Mouse (Mus musculus): ENCODE data around the gene Srbd1.

Srbd1 gene

DNA sequence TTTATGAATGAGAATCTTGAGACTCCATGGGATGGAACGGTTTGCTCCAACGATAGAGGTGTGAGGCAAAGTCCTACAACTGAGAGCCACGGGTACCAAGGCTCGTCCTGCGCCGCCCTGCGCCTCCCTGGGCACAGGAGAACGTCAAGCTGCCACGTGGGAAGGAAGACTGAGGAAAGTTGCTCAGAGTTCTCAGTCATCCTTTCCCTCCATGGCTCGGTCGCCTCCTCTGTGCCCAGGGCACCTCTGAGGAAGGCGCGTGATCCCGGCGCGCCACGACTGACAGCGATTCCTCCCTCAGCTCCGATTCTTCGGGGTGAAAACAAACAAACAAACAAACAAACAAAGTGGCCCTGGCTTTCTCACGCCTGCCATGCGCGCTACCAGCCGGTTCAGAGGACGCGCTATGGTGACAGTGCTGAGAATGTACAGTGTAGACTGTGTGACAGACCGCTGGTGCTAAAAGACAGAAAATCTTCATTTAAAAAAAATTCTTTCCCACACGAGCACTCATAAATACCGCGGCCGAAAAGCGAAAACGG is 367 bp downstream of the Srbd1 start:
- DNase-seq (ENCODE audit: low read depth, low spot score), result no peak

- DNase-seq (ENCODE audit: low read depth, low spot score), result no peak
Observed at GRCm38 (mm10) chr17:86135835-86136234, 9.1 kb downstream of the Srbd1 start.

DNA sequence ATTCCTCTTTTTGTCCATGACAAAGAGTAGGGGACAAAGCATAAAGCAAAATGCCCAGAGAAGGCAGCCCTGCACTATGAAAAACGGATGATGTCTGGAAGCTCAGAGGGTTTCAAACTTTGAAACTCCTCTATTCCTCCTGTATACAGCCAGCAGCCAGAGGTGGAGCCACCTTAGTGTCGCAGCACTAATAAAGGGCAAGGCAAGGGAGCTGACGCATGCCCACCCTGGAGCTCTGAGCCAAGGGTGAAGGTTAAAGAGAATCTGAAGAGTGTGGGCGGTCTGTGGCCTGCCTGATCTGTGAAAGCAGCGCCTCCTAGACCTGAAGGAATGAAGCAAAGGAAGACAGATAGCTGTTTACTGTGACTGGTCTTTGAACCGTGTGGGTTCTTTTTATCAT is 10.5 kb downstream of the Srbd1 start:
- no peak for DNase-seq (ENCODE audit: low read depth, low spot score)

DNA sequence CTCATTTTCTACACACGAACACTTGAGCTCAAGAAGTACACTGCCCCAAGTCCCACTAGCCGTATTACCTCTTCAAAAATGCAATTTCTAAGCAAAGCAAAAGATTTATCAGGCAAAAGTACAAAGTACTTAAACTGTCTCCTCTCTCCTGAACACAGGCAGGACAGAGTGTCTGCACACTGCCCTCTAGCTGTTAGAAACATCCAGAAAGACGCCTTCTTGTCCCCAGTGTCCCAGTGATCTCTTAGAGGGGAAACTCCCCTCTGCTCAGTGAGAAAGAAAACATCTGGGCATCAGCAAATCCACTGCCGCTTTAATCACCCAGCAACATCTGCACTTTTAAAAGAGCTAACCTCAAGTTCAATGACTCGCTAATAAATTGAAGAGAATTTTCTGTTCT is 12.4 kb downstream of the Srbd1 start:
- no peak for DNase-seq (ENCODE audit: low read depth, low spot score)

GRCm38 (mm10) chr17:86128198-86128597 is 16.8 kb downstream of the Srbd1 start:
- DNase-seq (ENCODE audit: low read depth, low spot score), result no peak

- no peak for DNase-seq (ENCODE audit: low read depth, low spot score)
Observed at GRCm38 (mm10) chr17:86125908-86126307, 19.1 kb downstream of the Srbd1 start.

DNA sequence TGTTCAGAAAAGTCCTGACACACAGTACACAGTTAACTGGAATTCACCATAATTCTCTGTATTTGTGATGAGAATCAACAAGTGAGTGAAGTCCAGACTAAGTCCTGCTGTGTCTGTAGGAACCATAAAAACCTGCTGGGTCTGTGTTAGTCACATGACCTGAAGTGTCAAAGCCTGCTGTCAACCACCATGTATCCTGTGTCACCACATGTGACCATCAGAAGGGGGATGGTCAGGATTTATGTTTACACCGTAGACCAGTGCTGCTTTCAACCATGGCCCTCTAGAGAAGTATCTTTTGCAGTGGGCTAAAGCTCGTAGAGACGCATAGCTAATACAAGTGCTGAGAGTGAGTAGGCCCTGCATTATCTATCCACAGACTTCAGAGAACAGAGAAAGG is 21.8 kb downstream of the Srbd1 start:
- no peak for DNase-seq (ENCODE audit: low read depth, low spot score)

- DNase-seq (ENCODE audit: low read depth, low spot score), result no peak
Observed at GRCm38 (mm10) chr17:86096875-86097274, 48.1 kb downstream of the Srbd1 start.

- DNase-seq (ENCODE audit: low read depth, low spot score), result no peak
Observed at GRCm38 (mm10) chr17:86093124-86093523, 51.9 kb downstream of the Srbd1 start.

DNA sequence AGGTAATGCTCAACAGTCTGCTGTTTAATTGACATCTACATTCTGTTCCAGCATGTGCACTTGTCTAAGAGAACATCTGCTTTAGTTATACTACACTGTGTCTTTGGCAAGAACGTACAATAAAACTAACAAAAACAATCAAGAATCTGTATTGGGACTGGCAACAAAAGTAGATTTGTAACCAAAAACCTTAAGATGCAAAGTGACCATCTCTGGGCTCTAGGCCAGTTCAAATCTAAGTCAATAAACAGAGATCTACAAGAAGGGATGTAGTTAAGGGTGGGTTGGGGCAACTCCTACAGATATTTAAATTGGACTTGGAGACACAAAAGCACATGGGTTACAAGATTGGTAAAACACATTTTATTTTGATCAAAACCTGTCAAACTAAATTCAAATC is 53.3 kb downstream of the Srbd1 start:
- DNase-seq (ENCODE audit: low read depth, low spot score), result no peak

- no peak for DNase-seq (ENCODE audit: low read depth, low spot score)
Observed at GRCm38 (mm10) chr17:86089893-86090588, 54.9 kb downstream of the Srbd1 start.

GRCm38 (mm10) chr17:86087922-86088321 is 57.1 kb downstream of the Srbd1 start:
- DNase-seq (ENCODE audit: low read depth, low spot score), result no peak

GRCm38 (mm10) chr17:86086191-86086590 is 58.8 kb downstream of the Srbd1 start:
- no peak for DNase-seq (ENCODE audit: low read depth, low spot score)

GRCm38 (mm10) chr17:86083207-86083606 is 61.8 kb downstream of the Srbd1 start:
- DNase-seq (ENCODE audit: low read depth, low spot score), result no peak

DNA sequence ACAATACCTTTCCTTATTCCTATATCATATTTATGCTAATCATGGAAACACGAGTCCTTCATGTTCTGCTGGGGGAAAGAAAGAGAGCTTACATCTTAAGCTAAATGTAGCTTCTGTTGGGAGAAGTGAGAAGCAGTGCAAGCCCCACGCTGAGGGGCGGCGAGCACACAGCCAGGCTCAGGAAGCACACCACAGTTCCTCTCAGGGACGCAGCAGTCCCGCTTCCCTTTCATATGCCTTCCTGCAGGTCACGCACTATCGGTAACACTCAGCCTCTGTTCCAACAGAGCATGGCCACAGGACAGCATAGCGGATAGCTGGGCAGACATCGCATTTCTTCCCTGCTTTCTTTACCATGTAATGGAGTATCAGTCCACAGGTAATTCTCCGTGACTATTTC is 66.9 kb downstream of the Srbd1 start:
- DNase-seq (ENCODE audit: low read depth, low spot score), result no peak

DNA sequence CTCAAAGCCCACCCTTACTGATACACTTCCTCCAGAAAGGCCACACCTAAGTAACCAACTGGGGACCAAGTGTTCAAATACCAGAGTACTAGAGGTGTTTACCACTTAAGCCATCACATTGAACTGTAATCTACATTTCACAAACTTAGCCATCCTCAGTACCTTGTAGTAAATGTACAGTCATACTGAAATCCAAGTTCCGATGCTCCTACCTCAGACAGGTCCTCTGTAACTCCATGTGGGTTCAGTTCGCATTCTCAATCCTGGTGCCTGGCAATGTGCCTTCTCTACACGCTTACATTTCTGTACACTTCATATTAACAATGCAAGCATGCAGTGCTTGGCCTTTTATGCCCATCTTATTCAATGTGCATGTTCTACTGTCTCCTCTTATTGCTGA is 77.5 kb downstream of the Srbd1 start:
- no peak for DNase-seq (ENCODE audit: low read depth, low spot score)

DNA sequence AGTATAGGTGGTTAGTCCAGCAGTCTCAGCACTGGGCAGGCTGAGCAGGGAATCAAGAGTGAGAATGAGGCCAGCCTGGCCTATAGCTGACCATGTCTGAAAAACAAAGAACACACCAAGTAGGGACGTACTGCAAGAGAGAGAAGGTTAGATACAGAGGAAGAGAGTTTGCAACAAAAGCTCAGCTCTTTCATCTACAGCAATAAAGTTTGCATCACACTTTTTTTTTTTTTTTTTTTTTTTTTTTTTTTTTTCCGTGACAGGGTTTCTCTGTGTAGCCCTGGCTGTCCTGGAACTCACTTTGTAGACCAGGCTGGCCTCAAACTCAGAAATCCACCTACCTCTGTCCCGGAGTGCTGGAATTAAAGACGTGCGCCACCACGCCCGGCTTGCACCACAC is 79.1 kb downstream of the Srbd1 start:
- DNase-seq (ENCODE audit: low read depth, low spot score), result no peak

GRCm38 (mm10) chr17:86063461-86063860 is 81.5 kb downstream of the Srbd1 start:
- peak; percentile 28 for DNase-seq (ENCODE audit: low read depth, low spot score)

GRCm38 (mm10) chr17:86060911-86061310 is 84.1 kb downstream of the Srbd1 start:
- no peak for DNase-seq (ENCODE audit: low read depth, low spot score)

- no peak for DNase-seq (ENCODE audit: low read depth, low spot score)
Observed at GRCm38 (mm10) chr17:86040221-86040984, 104.6 kb downstream of the Srbd1 start.

- DNase-seq (ENCODE audit: low read depth, low spot score), result no peak
Observed at GRCm38 (mm10) chr17:86039741-86040140, 105.2 kb downstream of the Srbd1 start.

DNA sequence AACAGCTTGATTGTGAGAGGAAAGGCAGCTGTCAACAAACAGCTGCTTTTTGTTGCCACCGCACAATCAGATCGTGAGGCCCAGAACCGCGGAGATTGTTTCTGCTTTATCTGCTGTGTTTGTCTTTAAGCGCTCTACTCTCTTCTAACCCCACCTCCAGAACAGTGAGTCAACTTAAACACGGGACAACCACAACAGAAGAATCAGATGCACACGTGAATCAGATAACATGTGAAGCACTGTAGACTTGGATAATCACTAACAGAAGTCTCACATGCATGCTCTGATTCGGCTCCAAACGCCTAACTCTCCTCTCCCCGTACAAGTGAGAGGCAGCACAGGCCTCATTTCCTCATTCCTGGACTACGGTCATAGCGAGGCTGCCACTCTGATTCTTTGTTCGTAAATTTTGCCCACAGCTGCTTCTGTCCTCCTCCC is 106.7 kb downstream of the Srbd1 start:
- DNase-seq (ENCODE audit: low read depth, low spot score), result no peak

- no peak for DNase-seq (ENCODE audit: low read depth, low spot score)
Observed at GRCm38 (mm10) chr17:86035576-86035975, 109.4 kb downstream of the Srbd1 start.

All from brain, embryonic 18.5 days (tissue).